Mouse (Mus musculus) lung, embryonic 15.5 days (tissue): ENCODE measurements around the gene Arhgap19. TPM values are rescaled to one million over a fixed set of nuclear protein-coding genes. Genes with fewer than 3 reads are reported as not detected.

Source experiments
- ATAC-seq: fragments of 200-750 bp; cut with Nextera tagmentation; 2 replicates; pipeline ENCODE4 v1.8.0; 2017; ENCODE audit warnings: moderate number of reproducible peaks, borderline replicate concordance; ENCODE audit not compliant: low FRiP score, low TSS enrichment; ENCODE audit errors: extremely low read depth
- H3K27ac ChIP-seq: fragments of 300-500 bp; sonication (generic); 2 replicates; pipeline ENCODE4 v1.5.1; 2015; ENCODE audit warnings: moderate library complexity, mild to moderate bottlenecking, inconsistent platforms
- H3K27me3 ChIP-seq: fragments of 300-500 bp; sonication (generic); 2 replicates; pipeline ENCODE4 v1.6.1; 2015; ENCODE audit warnings: inconsistent platforms
- H3K36me3 ChIP-seq: fragments of 300-500 bp; sonication (generic); 2 replicates; pipeline ENCODE4 v1.6.1; 2015; ENCODE audit warnings: inconsistent platforms
- H3K4me1 ChIP-seq: fragments of 300-500 bp; sonication (generic); 2 replicates; pipeline ENCODE4 v1.6.1; 2015; ENCODE audit warnings: inconsistent platforms
- H3K4me2 ChIP-seq: fragments of 300-500 bp; sonication (generic); 2 replicates; pipeline ENCODE4 v1.6.1; 2015; ENCODE audit warnings: inconsistent platforms, mild to moderate bottlenecking, moderate library complexity
- H3K4me3 ChIP-seq: fragments of 300-500 bp; sonication (generic); 2 replicates; pipeline ENCODE4 v1.5.1; 2015; ENCODE audit warnings: mild to moderate bottlenecking, inconsistent platforms
- H3K9ac ChIP-seq: fragments of 300-500 bp; sonication (generic); 2 replicates; pipeline ENCODE4 v1.6.1; 2015; ENCODE audit warnings: inconsistent platforms
- H3K9me3 ChIP-seq: fragments of 300-500 bp; sonication (generic); 2 replicates; pipeline ENCODE4 v1.6.1; 2016; ENCODE audit warnings: inconsistent platforms
- WGBS: fragments of 180-500 bp; shearing (Covaris S2); methylation state at CpG from one replicate; pipeline ENCODE4 v1.1.7; 2015; 5-methylcytosine and 5-hydroxymethylcytosine counted together
- polyA plus RNA-seq: library from polyadenylated mRNA; unstranded; fragments of >200 nt; fragmentation: Nextera tagmentation; extraction: Ambion mirVana; gene quantifications from 2 replicates; pipeline ENCODE4 v1.2.1, GENCODE M21; 2015

The Arhgap19 gene
- polyA plus RNA-seq, 1 experiment from 2014 or later: 30.8 TPM

DNA sequence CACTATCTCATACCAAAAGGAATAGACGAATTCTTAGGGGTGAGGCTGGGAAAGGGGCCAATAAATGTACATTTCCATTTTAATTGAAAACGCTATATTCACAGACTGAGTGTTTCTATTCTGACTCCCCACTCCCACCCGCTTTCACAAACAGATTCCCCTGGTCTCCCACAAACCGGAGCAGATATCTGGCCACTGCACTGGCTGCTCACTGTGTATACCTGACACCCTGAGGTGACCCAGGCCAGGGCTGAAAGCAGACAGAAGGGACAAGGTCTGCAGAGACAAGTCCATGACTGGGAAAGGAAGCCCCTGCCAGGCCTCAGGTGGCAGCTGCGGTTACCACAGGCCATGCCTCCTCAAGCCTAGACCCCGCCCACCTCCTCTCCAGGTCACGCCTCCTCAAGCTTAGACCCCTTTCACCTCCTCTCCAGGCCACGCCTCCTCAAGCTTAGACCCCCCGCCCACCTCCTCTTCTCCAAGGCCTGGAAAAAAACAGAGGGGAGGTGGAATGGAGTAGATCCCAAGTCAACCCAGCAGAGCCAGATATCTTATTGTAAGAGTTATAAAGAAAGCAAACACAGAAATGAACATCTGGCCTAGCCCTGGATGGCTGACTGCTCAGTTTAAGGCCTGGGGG, 76.9 kb downstream of the Arhgap19 start:
- ATAC-seq: no peak

DNA sequence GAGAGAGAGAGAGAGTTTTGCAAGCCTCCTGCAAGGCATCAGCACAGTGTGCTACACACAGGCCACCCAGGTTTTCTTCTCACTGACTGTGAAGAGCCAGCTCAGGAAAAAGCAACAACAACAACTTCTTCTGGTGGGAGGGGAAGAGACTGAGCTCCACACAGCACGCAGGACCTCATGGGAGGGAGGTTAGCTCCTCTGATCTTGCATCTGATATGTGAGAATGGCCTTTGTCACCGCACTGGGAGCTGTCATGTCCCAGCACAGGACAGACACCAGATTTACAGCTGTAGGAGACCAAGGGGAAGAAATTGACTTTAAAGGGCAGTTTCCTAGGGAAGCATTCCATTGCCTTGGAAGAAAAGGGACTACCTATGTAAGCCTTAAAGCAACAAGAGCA, 78.5 kb downstream of the Arhgap19 start:
- Histone ChIP-seq H3K4me3 (no peak overlapping the region), H3K27ac (no peak overlapping the region), H3K9ac (no peak overlapping the region), H3K27me3 (no peaks in the 10 kb centered on the region), H3K9me3 (no peaks in the 10 kb centered on the region), H3K4me1 (no peaks in the 10 kb centered on the region), H3K36me3 (no peaks in the 10 kb centered on the region), H3K4me2 (no peak overlapping the region)
- 23% methylated on average over 2 of the region's 2 CpGs for WGBS
- ATAC-seq: no peak

More for the DNA sequence above, 76.9 kb downstream of the Arhgap19 start:
- Histone ChIP-seq H3K4me1 (no peaks in the 10 kb centered on the region), H3K36me3 (no peaks in the 10 kb centered on the region), H3K4me3 (no peak overlapping the region), H3K27me3 (no peaks in the 10 kb centered on the region), H3K27ac (no peak overlapping the region), H3K9ac (no peak overlapping the region), H3K9me3 (no peaks in the 10 kb centered on the region), H3K4me2 (no peak overlapping the region)
- WGBS: 25% methylated on average over 9 of the region's 9 CpGs

DNA sequence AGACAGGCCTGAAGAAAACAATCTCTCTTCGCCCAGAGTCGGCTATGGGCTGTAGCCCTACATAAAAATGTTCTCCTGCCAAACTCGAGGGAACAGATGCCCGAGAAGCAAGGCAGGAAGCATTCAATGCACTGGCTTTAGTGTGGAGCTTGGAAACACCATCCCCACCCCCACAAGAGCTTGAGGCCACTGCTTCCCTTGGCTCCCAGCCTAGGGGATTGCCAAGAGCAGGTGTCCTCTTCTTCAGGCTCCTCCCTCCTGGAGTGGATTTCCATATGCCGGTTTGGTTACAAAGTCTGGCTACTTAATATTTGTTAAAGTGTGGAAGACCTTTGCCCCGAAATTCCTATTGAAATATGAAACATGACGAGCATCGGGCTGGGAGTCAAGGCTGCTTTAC, 82.4 kb downstream of the Arhgap19 start:
- Histone ChIP-seq H3K36me3 (no peaks in the 10 kb centered on the region), H3K27me3 (no peaks in the 10 kb centered on the region), H3K9ac (no peak overlapping the region), H3K4me3 (no peak overlapping the region), H3K9me3 (no peaks in the 10 kb centered on the region), H3K27ac (no peak overlapping the region), H3K4me2 (no peak overlapping the region), H3K4me1 (peaks cover 8% of the 10 kb centered on the region; the same call in 1 of the 2 replicates)
- no peak for ATAC-seq
- 67% methylated on average over 8 of the region's 8 CpGs for WGBS

Other genes starting within 250 kb of the Arhgap19 start
- 2.2 and 2.5 TPM in 2 replicates for gene Gm340, start 219.7 kb downstream of the Arhgap19 start, polyA plus RNA-seq
- gene Slit1, start 58.4 kb downstream of the Arhgap19 start, polyA plus RNA-seq: 0.11 and 0.42 TPM in 2 replicates
- 7.2 and 7.3 TPM in 2 replicates for gene Frat1, start 27.9 kb upstream of the Arhgap19 start, polyA plus RNA-seq
- gene Frat2, start 46.1 kb upstream of the Arhgap19 start, polyA plus RNA-seq: 4.1 and 4.4 TPM in 2 replicates
- 13.7 and 13.8 TPM in 2 replicates for gene Rrp12, start 94.1 kb upstream of the Arhgap19 start, polyA plus RNA-seq
- gene Pgam1, start 109.9 kb upstream of the Arhgap19 start, polyA plus RNA-seq: 619 and 635 TPM in 2 replicates
- 71.4 and 72.6 TPM in 2 replicates for gene Exosc1, start 131.4 kb upstream of the Arhgap19 start, polyA plus RNA-seq
- 88.1 and 96.2 TPM in 2 replicates for gene Zdhhc16, start 131.4 kb upstream of the Arhgap19 start, polyA plus RNA-seq
- gene Mms19, start 179.1 kb upstream of the Arhgap19 start, polyA plus RNA-seq: 29.7 and 35.3 TPM in 2 replicates
- 17.2 and 17.5 TPM in 2 replicates for gene Ubtd1, start 179.7 kb upstream of the Arhgap19 start, polyA plus RNA-seq
- gene Ankrd2, start 234.0 kb upstream of the Arhgap19 start, polyA plus RNA-seq: 0.31 and 0.58 TPM in 2 replicates
- 1.0 and 1.5 TPM in 2 replicates for gene Hoga1, start 243.6 kb upstream of the Arhgap19 start, polyA plus RNA-seq